Mouse (Mus musculus): ENCODE data around the gene Prrg2. TPM values are rescaled to one million over a fixed set of nuclear protein-coding genes. Genes with fewer than 3 reads are reported as not detected.

Gene Prrg2
- polyA plus RNA-seq, 1 experiment: 172 TPM

DNA sequence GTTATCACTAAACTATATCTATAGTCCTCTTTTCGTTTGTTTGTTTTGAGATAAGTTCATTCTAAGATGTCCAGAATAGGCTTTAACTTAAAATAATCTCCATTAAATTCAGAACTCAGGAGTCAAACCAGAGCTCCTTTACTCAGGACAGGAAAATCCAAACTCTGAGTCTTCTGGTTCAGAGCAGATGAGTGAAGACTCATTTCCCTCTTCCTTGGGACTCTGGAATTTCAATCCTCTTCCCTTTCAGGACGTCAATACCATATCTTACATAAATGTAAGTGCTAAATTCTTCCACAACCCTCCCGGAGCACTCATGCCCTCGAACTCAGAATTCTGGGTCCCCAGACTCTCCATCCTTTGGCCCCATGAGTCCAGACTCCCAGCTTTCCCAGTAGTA lies 45.7 kb downstream of the Prrg2 start:
- WGBS: under 1% methylated on average over 4 of the region's 4 CpGs
- peak overlapping the region; percentile 97 for H3K27ac ChIP-seq (ENCODE audit: insufficient read depth, low read depth, low read length)
- peaks cover 5% of the 10 kb centered on the region; the same call in 1 of the 2 replicates for H3K4me1 ChIP-seq (ENCODE audit: control insufficient read depth, insufficient read depth, insufficient read length, low read length)
- H3K4me3 ChIP-seq (ENCODE audit: low read depth, low read length): peak overlapping the region; percentile 51
- peaks cover 13% of the 10 kb centered on the region for H3K36me3 ChIP-seq (ENCODE audit: control insufficient read depth, insufficient read depth, low read length)
- no peak for TF ChIP-seq POLR2A (IDR thresholded peaks at IDR 0.05; ENCODE audit: low read depth, low read length)
- TF ChIP-seq CTCF (IDR thresholded peaks at IDR 0.05; ENCODE audit: extremely low read depth, insufficient read length, insufficient replicate concordance, low read depth, low read length): no peak
- no peaks in the 10 kb centered on the region for H3K27me3 ChIP-seq (ENCODE audit: control insufficient read depth, insufficient read depth, low read length)

DNA sequence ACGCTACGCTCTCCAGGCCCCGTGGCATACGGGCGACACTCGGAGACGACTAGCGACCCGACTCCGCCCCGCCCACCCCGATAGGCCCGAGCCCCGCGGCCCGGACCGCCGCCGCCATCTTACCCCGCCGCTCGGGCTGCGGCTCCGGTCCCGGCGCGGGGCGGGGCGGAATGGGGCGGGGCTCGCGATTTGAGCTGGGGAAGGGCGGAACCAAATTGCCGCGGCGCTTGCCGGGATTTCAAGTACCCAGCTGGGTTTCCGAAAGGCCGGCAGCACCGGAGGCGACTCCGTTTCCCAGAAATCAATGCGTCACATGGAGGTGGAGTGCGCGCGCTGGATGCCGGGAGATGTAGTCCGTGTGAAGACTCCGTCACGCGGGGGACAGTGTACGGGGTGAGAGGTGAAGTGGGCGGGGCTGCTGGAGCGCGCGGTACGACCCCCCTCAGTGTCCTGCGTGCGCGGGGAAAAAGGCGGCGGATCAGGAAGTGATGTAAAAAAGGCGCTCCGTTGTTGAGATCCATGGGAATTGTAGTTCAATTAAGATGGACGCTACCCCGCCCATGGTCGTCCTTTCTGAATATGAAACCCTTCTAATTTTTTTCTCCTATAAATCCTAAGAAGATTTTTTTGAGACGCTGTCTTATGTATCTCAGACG lies 46.4 kb downstream of the Prrg2 start, which contains the start of gene Scaf1:
Gene Scaf1 (minus strand): TSS at position 407 of the 656 bp plus-strand sequence.
- H3K4me3 ChIP-seq (ENCODE audit: low read depth, low read length): peak within 1 kb of the TSS; percentile 89
- H3K4me1 ChIP-seq (ENCODE audit: control insufficient read depth, insufficient read depth, insufficient read length, low read length): peaks cover 5% of the 10 kb centered on the region; the same call in 1 of the 2 replicates
- peak; percentile 57 for TF ChIP-seq POLR2A (IDR thresholded peaks at IDR 0.05; ENCODE audit: low read depth, low read length)
- TF ChIP-seq CTCF (IDR thresholded peaks at IDR 0.05; ENCODE audit: extremely low read depth, insufficient read length, insufficient replicate concordance, low read depth, low read length): no peak
- H3K27ac ChIP-seq (ENCODE audit: insufficient read depth, low read depth, low read length): peak within 1 kb of the TSS; percentile 97
- H3K27me3 ChIP-seq (ENCODE audit: control insufficient read depth, insufficient read depth, low read length): no peaks in the 10 kb centered on the region
- WGBS: under 1% methylated on average over 69 of the region's 69 CpGs
- peaks cover 18% of the 10 kb centered on the region for H3K36me3 ChIP-seq (ENCODE audit: control insufficient read depth, insufficient read depth, low read length)

DNA sequence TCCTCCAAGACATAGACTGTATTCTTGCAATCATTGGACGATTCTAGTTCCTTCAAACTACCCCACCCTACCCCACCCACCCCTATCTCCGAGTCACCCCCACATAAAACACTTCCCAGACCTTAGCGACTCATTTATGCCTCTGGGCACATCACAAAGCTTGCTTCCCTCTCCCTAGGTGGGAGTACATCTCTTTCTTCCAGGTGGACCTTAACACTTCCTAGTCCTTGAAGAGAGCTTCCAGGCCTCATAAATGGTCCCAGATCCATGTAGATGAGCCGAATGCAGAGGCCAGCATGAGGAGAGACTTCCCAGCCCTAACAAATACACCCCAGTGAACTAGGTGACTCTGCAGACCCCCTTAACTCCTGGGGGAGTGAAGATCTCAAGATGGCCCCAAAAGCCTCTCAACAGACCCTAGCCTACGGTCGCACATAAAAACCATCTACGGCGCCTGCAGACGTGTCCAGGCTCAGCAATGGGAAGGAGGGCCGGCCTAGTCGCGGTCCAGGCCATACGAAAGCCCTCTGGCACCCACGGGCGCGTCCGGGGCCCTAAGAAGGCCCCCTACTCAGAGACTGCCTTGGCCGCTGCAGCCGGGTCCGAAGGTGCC lies 47.0 kb downstream of the Prrg2 start:
- WGBS: under 1% methylated on average over 20 of the region's 20 CpGs
- Histone ChIP-seq H3K27ac (ENCODE audit: insufficient read depth, low read depth, low read length) (peak overlapping the region; percentile 64), H3K4me3 (ENCODE audit: low read depth, low read length) (peak overlapping the region; percentile 89), H3K4me1 (ENCODE audit: control insufficient read depth, insufficient read depth, insufficient read length, low read length) (peaks cover 5% of the 10 kb centered on the region; the same call in 1 of the 2 replicates), H3K36me3 (ENCODE audit: control insufficient read depth, insufficient read depth, low read length) (peaks cover 23% of the 10 kb centered on the region), H3K27me3 (ENCODE audit: control insufficient read depth, insufficient read depth, low read length) (no peaks in the 10 kb centered on the region)
- no peak for TF ChIP-seq POLR2A (IDR thresholded peaks at IDR 0.05; ENCODE audit: low read depth, low read length)
- no peak for TF ChIP-seq CTCF (IDR thresholded peaks at IDR 0.05; ENCODE audit: extremely low read depth, insufficient read length, insufficient replicate concordance, low read depth, low read length)

DNA sequence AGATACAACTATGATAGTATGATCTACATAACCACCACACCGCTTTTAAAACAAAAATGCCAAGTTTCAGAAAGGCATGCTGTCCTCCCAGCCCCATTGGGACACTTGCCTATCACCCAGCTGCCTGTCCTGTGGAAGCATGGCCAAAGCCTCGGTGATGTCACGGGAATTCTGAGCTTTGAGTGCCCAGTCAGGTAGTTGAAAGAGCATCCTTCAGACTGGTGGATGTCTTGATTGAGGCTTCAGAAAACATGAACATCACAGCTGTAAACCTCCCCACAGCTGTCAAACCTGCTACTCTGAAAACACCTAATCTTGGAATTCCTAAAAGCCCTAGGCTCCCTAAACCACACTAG lies 48.4 kb downstream of the Prrg2 start:
- TF ChIP-seq POLR2A (IDR thresholded peaks at IDR 0.05; ENCODE audit: low read depth, low read length) (no peak), CTCF (IDR thresholded peaks at IDR 0.05; ENCODE audit: extremely low read depth, insufficient read length, insufficient replicate concordance, low read depth, low read length) (no peak)
- Histone ChIP-seq H3K36me3 (ENCODE audit: control insufficient read depth, insufficient read depth, low read length) (peaks cover 34% of the 10 kb centered on the region), H3K27me3 (ENCODE audit: control insufficient read depth, insufficient read depth, low read length) (no peaks in the 10 kb centered on the region), H3K4me3 (ENCODE audit: low read depth, low read length) (no peak overlapping the region), H3K27ac (ENCODE audit: insufficient read depth, low read depth, low read length) (no peak overlapping the region), H3K4me1 (ENCODE audit: control insufficient read depth, insufficient read depth, insufficient read length, low read length) (peaks cover 5% of the 10 kb centered on the region; the same call in 1 of the 2 replicates)
- WGBS: 94% methylated on average over 3 of the region's 3 CpGs

DNA sequence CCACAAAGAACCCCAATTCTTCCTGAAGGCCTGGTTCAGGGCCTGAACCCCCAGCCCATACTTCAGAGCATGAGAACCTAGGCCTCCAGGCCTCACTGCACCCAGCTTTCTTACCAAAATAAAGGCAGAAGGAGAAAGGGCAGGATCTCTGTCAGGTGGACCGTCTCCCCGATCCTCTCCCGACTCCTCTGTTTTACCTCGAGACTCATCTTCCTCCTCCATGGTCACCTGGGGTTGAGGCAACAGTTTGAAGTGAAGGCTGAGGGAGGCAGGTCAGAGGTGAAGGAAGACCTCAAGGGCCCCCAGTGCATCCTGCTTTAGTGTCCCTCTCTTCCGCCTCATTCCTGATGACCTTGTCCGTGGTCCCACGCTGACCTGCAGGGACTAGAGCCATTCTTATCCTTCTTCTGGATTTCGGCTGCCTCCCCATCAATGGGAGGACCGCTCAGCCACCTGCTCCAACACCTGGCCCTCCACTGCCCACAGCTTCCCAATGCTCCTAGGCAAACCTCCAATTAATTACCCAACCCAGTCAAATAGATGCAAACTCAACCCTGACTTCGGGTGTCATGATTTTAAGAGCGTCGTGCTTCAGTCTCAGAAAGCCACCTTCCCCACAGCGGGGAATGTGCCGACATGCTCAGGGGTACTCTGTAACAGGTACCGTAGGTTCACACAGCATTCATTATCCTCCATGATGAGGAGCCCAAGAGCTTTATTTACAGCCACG lies 48.9 kb downstream of the Prrg2 start:
- Histone ChIP-seq H3K4me1 (ENCODE audit: control insufficient read depth, insufficient read depth, insufficient read length, low read length) (0 out of 2 replicates have a peak, but pooled peaks cover 3% of the 10 kb centered on the region), H3K27me3 (ENCODE audit: control insufficient read depth, insufficient read depth, low read length) (no peaks in the 10 kb centered on the region), H3K4me3 (ENCODE audit: low read depth, low read length) (no peak overlapping the region), H3K36me3 (ENCODE audit: control insufficient read depth, insufficient read depth, low read length) (peaks cover 39% of the 10 kb centered on the region), H3K27ac (ENCODE audit: insufficient read depth, low read depth, low read length) (no peak overlapping the region)
- 92% methylated on average over 16 of the region's 16 CpGs for WGBS
- no peak for TF ChIP-seq CTCF (IDR thresholded peaks at IDR 0.05; ENCODE audit: extremely low read depth, insufficient read length, insufficient replicate concordance, low read depth, low read length)
- no peak for TF ChIP-seq POLR2A (IDR thresholded peaks at IDR 0.05; ENCODE audit: low read depth, low read length)

DNA sequence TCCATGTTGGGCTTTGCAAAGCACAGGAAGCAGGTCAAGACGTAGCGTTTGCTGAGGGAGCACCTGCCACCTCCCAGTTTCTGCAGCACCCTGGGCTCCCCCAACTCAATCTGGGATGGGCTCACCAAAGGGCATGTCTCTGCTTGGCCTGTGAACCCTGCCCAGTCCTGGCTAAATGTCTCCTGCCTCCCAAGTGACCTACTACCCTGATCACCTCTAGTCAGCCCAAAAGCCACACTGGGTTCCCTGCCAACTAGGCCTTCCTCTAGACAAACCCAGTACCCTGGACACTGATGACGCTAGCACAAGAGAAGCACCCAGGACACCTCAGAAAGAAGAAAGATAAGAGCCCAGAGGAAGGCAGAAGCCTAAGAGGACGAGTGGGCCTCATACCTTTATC lies 49.7 kb downstream of the Prrg2 start:
- H3K36me3 ChIP-seq (ENCODE audit: control insufficient read depth, insufficient read depth, low read length): peaks cover 46% of the 10 kb centered on the region
- H3K4me1 ChIP-seq (ENCODE audit: control insufficient read depth, insufficient read depth, insufficient read length, low read length): no peaks in the 10 kb centered on the region
- no peaks in the 10 kb centered on the region for H3K27me3 ChIP-seq (ENCODE audit: control insufficient read depth, insufficient read depth, low read length)
- H3K27ac ChIP-seq (ENCODE audit: insufficient read depth, low read depth, low read length): no peak overlapping the region
- H3K4me3 ChIP-seq (ENCODE audit: low read depth, low read length): no peak overlapping the region
- WGBS: 84% methylated on average over 4 of the region's 4 CpGs
- TF ChIP-seq CTCF (IDR thresholded peaks at IDR 0.05; ENCODE audit: extremely low read depth, insufficient read length, insufficient replicate concordance, low read depth, low read length) (no peak), POLR2A (IDR thresholded peaks at IDR 0.05; ENCODE audit: low read depth, low read length) (no peak)

DNA sequence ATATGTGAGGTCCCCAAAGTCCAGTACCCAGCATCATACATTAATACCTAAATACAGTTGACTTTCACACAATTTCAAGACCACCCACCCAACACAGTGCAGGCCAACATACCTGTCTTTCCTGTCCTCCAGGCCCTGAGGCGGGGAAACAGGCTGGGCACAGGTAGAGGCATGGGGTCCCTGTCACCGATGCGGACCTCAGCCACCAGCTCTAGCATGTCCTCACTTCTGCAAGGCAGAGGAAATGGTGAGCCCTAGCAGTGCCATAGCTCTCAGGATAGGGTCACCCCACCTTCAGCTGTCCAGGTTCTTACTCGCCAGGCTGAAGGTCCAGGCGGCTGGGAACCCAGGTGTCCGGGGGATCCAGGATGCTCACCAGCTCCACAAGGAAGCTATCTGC lies 50.5 kb downstream of the Prrg2 start:
- H3K27me3 ChIP-seq (ENCODE audit: control insufficient read depth, insufficient read depth, low read length): no peaks in the 10 kb centered on the region
- 96% methylated on average over 6 of the region's 6 CpGs for WGBS
- no peaks in the 10 kb centered on the region for H3K4me1 ChIP-seq (ENCODE audit: control insufficient read depth, insufficient read depth, insufficient read length, low read length)
- H3K27ac ChIP-seq (ENCODE audit: insufficient read depth, low read depth, low read length): no peak overlapping the region
- TF ChIP-seq CTCF (IDR thresholded peaks at IDR 0.05; ENCODE audit: extremely low read depth, insufficient read length, insufficient replicate concordance, low read depth, low read length): no peak
- no peak for TF ChIP-seq POLR2A (IDR thresholded peaks at IDR 0.05; ENCODE audit: low read depth, low read length)
- H3K4me3 ChIP-seq (ENCODE audit: low read depth, low read length): no peak overlapping the region
- peaks cover 54% of the 10 kb centered on the region for H3K36me3 ChIP-seq (ENCODE audit: control insufficient read depth, insufficient read depth, low read length)
